Mouse (Mus musculus) embryo, embryonic 11.5 days (tissue): ENCODE data around the gene Sparc.

Source experiments
- DNase-seq: peaks from one replicate; pipeline ENCODE4 v3.0.0-alpha.2; 2012; ENCODE audit warnings: low read depth, low spot score

Gene Sparc

DNA sequence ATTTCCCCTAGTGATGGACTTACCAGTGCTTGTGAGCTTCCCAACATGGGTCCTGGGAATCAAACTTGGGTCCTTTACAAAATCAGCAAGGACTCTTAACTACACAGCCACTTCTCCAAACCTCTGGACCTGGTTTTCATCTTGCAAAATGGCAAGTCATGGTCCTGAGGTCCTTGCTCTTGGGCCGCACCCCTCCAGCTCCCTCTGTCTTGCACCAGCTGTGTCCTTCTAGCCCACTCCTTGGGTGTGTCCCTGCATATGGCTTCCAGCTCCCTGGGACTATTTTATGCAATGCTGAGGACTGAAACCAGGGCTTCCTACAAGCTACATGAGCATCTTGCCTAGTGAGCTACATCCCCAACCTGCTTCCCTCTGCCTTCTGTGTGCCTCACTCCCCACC is at the start of gene Sparc:
Gene Sparc, minus strand, starts transcription at position 206 of the 400 bp plus-strand sequence.
- no peak for DNase-seq

DNA sequence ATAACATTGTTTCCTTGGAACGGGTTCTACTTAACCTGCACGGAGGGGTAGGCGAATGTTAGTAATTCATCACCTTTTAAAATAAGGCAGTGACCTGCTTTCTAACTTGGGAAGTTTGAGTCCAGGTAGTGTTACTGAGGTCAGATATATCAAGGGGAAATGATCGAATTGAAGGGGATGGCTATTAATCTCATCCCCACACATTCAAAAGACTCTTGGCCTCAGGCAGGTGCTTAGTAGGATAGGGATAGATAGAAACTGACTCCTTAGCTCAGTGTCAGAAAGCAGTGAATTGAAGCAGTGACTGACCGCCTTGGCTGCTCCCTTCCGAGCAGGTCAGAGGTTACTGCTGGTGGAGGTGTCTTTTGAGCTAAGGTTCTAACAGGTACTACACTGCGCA is 48.5 kb upstream of the Sparc start:
- no peak for DNase-seq

DNA sequence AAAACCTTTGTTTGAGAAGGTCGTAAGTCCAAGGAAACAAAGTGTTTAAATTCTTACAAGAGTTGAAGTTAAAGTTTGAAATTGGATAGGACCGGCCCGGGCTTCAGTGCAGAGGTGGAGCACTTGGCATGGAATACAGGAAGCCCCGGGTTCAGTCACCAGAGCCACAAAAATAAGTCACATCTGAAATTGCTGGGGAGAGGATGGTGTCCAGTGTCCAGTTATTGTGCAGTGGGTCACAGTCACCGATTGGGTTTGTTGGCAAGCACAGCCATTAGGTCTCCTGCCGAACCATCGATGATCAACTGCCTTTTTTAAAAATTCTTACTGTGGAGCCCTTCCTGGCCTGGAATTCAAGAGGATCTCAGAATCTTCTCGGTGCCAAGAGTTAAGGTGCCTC is 47.8 kb upstream of the Sparc start:
- no peak for DNase-seq

DNA sequence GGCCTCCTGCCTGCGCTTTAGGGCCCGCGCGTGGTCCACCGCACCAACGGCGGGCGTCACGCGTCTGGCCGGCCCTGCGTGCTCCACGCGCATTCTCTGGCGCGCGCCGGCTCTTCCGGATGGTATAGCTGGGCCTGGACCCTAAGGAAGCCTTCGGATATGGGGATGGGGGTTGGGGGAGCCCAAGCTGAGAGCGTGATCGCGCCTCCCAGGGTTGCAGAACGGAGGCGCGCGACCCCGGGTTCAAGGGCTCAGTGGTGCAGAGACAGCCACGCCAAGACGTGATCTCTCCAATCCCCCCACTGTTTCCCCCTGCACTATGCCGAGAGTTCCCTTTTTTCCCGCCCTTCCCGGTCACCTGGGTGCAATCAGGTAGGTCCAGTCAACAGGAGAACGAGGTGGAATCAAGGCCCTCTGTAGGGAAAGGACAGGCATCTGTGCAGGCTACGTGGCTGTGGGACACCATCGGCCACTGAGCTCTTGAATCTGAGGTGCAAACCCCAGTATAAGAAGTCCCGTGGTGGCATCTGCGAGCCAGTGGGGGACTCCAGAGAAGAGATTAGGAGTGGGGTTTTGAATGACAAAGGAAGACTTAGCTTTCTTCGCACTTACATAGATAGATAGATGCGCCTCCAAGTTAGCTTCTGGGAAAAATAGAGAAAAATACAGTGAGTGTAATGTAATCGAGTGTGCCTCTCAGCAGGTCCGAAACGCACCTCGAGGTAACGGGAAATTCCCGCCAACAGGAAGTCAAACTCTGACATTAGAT is 47.1 kb upstream of the Sparc start:
- peak; percentile 14 for DNase-seq

DNA sequence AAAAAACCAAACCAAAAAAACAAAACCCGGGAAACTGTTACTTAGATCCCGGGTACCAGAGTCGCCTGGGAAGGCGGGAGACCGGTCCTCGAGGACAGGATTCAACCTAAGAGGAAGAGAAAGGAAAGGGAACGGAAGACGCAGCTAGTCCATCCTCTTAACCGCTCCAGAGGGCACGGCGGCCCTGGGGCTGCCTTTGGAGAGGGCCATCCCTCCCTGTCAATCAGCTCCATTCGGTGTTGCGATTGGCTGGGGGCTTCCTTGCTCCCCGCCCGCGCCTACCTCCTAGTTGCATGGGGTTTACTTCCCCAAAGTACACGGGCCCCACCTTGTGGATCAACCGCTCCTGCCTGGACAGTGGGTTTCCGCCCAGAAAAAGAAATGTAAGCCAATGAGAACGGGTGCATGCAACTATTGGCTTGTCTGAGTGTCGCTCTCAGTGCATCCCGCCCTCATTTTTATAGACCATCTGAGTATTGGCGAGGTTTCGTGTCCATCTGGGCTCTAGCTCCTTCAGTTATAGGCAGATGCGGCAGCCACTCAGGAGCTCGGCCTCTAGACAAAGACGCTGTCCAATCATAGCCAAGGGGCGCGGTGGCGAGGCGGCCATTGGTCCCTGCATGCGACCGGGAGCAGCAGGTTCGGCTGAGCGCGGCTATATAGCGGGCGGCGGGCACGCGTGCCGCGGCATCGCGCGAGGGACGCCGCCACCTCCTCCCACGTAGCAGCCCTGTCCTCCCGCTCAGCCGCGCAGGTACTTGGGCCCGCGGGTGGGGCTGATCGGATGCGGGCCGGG is 46.3 kb upstream of the Sparc start, which contains the start of gene G3bp1:
Gene G3bp1, plus strand, starts transcription at position 638 of the 796 bp plus-strand sequence.
- DNase-seq: peak; percentile 98

DNA sequence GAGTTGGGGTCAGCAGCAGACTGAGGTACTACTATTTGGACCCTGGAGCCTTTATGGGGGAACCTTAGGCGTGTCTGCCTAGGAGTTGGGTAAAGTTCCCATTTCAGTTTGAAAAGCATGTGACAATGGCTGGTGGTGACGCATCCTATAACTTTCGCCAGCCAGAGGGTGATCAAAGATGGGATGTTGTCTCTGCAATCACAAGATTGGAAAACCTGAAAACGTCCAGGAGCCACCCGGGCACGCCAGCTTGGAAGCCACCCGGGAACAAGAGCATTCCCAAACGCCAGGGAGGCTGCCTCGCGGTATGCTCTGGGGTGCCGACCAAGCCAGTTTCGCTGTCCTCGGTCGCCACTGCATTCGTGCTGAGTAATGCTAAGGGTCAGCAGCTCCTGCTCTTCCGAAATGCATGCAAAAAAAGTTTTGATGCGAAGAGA is 45.6 kb upstream of the Sparc start:
- DNase-seq: no peak

DNA sequence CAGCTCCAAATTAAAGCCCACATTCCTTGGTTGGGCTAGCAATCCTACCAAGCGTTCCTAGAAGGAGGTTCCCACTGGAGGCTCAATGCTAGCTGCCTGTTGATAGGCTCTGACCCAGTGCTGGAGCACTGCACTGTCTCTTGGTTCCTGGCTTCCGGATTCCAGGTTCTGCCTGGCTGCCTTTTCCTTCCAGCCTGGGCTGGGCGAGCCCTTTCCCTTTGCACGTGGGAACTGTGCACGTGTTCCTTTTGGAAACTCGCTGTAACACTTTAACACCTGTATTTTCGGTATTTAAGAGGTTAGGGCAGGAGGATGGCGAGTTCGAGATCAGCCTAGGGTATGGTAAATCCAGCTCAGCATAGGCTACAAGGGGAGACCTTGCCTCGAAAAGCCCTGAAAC is 45.0 kb upstream of the Sparc start:
- DNase-seq: no peak

DNA sequence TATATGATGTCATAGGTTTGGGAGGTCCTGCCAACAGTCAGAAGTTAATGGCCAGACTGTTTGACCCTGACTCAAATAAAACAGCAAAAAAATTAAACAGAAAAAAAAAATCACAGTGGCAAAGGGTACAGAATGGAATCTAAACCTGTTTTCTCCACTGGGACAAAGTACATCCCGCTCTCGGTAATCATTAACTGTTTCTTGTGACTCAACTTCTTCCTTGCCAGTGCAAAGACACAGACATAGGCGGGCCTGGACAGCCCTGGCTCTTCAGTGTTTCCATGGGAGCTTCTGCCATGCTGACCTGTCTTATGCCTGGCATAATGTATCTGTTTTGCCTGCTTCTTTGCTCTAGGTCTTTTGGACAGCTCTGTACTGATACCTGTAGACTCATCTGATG is 42.2 kb upstream of the Sparc start:
- DNase-seq: no peak

DNA sequence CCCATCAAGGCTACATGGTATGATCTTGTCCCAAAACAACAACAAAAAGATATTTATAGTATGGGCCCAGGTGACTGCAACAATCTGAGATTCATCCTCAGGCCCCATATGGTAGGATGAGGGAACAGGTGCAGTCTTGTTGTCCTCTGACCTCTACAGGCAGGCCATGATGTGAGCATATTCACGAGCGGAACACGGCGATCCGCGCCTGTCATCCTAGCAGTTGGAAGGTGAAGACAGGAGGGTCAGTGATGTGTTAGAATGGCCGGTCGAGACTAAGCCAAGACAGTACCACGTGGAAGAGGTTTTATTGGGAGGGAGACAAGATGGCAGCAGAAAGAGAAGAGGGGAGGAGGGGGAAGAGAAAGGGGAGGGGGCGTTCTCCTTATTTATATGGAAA is 41.7 kb upstream of the Sparc start:
- DNase-seq: no peak

DNA sequence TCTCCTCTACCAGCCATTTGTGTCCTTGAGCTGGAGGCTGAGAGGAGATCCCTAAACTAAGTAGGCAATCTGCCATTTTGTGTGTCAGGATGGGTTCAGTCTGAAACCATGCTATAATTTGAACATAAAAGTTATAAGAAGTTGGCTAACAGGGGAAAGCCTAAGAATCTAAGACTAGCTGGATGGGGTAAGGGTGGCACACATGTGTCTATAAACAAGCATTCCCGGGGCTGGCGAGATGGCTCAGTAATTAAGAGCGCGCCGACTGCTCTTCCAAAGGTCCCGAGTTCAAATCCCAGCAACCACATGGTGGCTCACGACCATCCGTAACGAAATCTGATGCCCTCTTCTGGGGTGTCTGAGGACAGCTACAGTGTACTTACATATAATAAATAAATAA is 39.2 kb upstream of the Sparc start:
- no peak for DNase-seq

DNA sequence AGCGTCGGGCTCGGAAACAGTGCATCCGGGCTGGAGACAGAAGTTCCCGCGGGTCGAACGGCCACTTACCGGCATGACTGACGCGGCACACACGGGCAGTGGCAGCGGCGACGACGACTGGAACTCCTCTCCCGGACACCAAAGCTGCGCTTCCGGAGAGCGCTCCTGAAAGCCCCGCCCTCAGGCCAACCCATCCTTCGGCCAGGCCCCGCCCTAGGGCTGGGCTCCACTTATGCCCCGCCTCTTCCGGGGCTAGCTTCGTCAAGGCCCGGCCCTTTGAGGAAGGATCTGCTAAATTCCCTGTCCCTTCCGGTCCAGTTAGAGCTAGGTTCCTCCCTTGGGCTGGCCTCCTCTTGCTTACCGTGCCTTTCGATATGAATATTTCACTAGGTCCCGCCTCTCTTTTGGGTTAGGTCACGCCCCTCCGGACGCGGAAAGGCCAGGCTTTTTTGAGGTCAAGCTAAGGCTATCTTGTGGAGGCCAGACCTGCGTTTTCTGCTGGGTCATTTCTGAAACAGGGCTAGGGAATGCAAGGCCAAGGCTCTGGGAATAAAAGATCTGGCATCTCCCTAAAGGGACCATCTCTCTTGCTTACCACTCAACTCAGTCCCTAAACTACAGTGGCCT is 38.1 kb upstream of the Sparc start, which contains the start of gene Atox1:
Gene Atox1, minus strand, starts transcription at position 221 of the 627 bp plus-strand sequence.
- DNase-seq: peak; percentile 94

DNA sequence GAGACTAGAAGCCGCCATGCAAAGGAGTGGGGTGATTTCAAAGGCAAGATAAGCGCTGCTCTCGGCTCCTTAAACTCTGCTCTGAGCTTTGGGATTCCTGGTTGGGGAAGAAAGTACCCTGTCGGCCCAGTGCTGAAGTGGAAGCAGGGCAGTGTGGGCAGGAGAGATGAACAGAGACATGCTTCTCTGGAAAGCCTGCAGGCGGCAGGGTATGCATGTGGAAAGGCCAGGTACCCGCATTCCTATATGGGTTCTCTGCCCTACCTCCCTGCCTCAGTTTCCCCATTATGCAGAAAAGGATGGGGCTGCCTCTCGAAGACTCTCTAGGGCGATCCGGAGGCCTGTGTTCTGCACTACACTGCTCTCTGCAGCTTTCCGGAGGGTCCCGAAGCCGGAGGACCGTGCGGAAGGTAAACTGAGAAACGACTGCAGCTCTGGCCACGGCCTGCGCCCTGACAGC is 37.6 kb upstream of the Sparc start:
- DNase-seq: no peak

DNA sequence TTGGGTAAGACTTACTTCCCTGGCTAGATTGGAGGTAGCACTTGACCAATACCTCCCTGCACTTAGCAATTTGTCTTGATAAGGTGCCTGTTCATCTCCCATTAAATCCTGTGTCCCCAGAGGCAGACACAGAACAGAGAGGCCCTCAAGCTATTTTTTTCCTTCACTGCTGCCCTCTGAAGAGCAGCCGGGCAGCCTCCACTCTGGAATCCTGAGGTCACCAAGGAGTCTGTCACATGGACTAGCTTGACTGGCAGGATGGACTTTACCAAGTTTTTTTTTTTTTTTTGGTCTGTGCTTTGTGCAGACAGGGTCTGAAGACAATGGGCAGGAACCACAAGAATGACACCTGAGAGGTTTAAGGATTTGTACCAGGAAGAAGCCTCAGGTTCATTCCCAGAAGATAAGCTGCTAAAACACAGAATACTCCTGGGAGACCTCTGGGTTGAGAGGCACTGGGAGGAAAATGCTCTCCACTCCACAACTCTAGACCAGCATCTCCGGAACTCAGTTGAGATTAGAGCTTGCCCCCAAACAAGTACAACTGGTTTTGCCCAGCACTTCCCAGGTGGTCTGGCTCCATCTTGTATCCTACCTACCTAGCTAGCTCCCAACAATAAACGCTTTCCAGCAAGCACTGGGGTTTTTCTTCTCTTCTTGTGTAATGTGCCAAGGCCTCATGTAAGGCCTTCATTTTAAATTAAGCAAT is 37.0 kb upstream of the Sparc start:
- DNase-seq: no peak

DNA sequence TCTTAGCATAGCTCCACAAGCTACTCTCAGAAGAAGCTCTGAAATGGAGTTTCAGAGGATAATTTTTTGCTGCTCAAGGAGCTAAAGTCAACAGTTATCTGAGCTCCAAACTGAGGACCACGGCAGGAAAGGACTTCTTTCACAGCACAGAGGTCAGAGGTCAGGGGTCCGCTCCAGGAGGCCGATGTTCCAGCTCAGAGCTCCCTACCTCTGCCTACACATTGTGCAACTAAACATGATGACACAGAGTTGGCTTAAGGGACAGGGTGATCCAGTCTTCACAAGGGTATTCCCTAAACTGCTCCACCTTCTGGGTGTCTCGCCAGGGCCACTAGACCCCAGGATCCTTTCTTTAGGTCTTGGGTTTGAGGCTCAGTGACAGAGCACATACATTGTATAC is 35.5 kb upstream of the Sparc start:
- no peak for DNase-seq

DNA sequence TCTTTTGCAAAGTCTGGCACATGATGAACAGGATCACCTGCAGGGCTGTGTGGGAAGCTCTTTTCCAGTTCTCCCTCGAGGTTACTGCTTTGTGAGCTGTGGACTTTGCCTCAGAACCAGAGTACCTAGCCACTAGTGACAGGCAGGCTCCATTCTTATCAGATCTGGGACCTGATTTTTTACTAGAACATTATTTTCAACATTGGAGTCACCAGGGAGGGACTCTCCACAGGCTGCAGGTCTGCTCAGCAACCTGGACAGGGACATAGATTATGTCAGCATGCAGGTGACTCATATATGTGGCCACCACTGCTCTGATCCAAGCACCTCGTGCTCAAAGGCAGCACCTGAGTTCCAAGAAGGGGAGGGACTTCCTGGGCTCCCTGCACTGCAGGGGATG is 32.2 kb upstream of the Sparc start:
- no peak for DNase-seq

DNA sequence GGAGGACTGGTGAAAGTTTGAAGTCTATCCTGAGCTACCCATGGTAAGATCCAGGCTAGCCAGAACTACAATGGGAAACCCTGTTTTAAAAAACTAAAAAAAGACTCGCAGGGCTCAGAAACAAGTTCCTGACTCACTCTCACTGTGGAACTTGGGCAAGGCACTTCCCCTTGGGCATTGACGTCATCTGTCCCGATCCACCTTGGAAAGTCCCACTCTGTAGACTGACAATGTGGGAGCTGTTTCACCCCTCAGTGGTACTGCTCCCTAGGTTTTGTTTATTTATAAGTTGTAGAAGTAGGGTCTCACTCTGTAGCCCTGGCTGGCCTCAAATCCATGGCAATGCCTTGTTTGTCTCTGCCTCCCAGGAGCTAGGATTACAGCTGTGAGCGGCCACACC is 30.7 kb upstream of the Sparc start:
- no peak for DNase-seq

DNA sequence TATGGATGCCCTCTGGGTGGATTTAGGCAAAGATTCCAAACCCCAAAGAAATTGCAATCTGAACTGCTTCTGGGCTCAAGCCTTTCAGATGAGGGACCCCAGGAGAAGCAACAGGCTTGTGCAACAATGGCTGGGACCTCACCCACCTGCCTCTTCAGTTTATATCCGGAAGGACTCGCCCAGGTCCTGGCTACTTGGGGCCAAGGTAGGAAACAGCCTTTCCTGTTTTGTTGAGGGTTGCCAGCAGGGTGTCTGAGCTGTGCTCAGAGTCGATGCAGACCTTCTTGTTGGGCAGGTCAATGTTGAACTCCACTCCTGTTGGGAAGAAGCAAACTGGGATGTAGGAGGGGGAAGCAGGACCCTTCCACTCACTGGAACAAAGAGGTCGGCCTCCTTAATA is 27.3 kb upstream of the Sparc start:
- DNase-seq: no peak

DNA sequence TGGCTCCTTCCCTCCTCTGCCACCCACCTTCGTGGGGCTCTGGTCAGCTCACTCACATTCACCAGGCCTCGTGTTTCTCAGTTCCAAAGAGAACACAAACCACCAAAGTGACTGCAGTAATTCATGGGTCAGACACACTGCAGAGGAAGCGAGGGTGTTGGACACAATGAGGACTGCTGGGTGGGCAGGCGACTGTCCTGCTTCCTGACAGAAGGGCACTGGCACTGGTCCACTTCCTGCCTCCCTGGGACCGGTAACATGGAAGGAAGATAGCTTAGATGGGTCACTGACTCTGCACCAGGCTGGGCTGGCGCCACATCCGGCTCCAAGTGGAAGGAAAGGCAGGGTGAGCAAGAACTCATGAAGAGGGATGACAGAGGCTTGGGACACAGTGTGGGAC is 26.5 kb upstream of the Sparc start:
- DNase-seq: no peak

DNA sequence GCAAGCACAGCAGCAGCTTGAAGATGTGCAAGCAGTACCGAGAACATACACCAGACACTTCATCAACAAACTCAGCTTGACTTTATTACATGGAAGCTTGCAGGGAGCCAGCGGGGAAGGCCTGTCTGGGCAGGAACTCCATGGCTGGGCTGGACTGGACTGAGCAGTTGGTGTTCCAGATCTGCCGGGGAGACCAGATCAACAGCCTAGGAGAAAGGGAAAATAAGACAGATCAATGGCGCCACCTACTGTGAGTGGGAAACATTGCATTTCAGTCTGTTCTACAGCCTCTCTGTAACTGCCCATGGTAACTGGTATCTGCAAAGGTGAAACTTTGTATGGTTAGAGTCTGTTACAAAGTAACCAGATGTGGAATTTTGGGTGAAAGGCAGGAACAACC is 23.6 kb upstream of the Sparc start:
- peak; percentile 75 for DNase-seq

DNA sequence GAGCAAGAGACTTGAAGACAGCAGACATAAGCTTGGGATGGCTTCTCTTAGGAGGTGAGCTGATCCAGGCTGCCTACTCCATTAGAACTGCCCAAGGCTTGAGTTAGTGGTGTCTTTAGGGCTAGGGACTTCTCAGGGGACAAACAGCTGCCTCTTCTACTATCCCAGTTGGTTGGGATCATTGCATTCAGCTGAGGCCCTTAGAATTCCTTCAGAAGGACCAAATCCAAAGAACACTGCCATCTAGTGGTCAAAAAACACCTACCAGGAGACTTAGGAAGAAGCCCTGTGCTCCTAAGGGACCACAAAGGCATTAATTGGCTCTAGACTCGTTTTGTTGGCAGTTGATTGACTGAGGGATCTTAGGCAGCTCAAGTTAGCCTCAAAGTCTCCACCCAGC is 21.8 kb upstream of the Sparc start:
- no peak for DNase-seq

DNA sequence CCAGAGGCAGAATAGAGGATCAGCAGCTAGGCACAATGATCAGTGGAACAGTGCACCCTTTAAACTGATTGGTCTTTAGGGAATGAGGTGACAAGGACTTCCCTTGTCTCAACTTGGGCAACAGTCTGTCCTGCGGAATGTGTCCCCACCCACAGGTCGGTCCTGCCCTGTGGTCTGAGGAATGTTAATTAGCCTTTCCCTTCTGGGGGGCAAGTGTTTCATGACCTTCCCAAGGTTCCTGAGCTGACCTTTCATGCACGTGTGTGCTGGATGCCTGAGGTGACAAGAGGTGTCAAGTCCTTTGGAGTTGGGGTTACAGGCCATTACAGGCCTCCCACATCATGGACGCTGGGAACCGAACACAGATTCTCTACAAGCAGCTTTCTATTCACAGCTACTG is 16.7 kb upstream of the Sparc start:
- DNase-seq: no peak

DNA sequence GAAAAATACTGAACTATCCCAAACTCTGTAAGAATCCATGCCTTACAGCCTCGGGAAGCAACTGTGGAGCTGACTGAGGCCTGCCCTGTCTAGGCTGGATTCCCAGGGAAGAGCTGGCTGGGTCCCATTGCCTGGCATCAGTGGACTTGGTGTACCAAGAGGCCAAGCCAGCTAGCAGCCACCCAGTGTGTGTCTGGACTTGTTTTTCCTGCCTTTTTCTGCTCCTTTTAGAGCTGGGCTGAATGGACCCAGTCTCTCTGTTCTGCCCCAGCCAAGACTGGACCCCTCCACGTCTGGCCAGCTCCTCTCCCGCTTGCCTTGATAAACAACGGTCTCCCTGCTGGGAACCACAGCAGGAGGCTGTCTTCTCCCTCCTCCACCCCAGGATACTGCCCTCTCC is 15.0 kb upstream of the Sparc start:
- no peak for DNase-seq
